Mouse (Mus musculus) MEL (cell line): ENCODE measurements around the gene Dyrk1b. TPM values are rescaled to one million over a fixed set of nuclear protein-coding genes. Genes with fewer than 3 reads are reported as not detected.

Source experiments
- DNase-seq: peaks from one replicate; pipeline ENCODE4 v3.0.0; 2011; ENCODE audit warnings: low read depth, low spot score
- H3K27ac ChIP-seq: 2 replicates; pipeline ENCODE4 v1.5.1; 2012; ENCODE audit warnings: low read depth, mild to moderate bottlenecking, control low read depth, low read length, moderate library complexity; ENCODE audit not compliant: control insufficient read depth
- H3K27me3 ChIP-seq, 2 experiments: fragments of 150-350 bp in 1 of 2; sonication (generic) in 1 of 2; 2 replicates each; pipeline ENCODE4 v1.6.1; 2012; ENCODE audit warnings: low read length in 2 of 2, mild to moderate bottlenecking in 2 of 2, improper control_type of control experiment in 1 of 2, moderate library complexity in 1 of 2; ENCODE audit not compliant: insufficient read depth in 2 of 2, control insufficient read depth in 1 of 2
- H3K36me3 ChIP-seq, 2 experiments: 2 replicates each; pipeline ENCODE4 v1.6.1; 2012 to 2014; ENCODE audit warnings: low read length in 2 of 2, improper control_type of control experiment in 1 of 2, inconsistent platforms in 1 of 2, mild to moderate bottlenecking in 1 of 2; ENCODE audit not compliant: insufficient read depth in 2 of 2, control insufficient read depth in 1 of 2
- H3K4me1 ChIP-seq, 2 experiments: fragments of 150-350 bp in 1 of 2; sonication (generic) in 1 of 2; 2 replicates each; pipeline ENCODE4 v1.6.1; 2012; ENCODE audit warnings: low read length in 2 of 2, improper control_type of control experiment in 1 of 2, mild to moderate bottlenecking in 1 of 2; ENCODE audit not compliant: insufficient read depth in 2 of 2, control insufficient read depth in 1 of 2
- H3K4me3 ChIP-seq, 2 experiments: fragments of 150-350 bp in 1 of 2; sonication (generic) in 1 of 2; 2 replicates each; pipeline ENCODE4 v1.5.1; 2012; ENCODE audit warnings: low read depth in 2 of 2, low read length in 2 of 2, mild to moderate bottlenecking in 2 of 2, moderate library complexity in 2 of 2, control low read depth in 1 of 2, improper control_type of control experiment in 1 of 2; ENCODE audit not compliant: control insufficient read depth in 1 of 2, insufficient read depth in 1 of 2
- H3K79me2 ChIP-seq: 2 replicates; pipeline ENCODE4 v1.6.1; 2012; ENCODE audit warnings: mild to moderate bottlenecking, low read length, moderate library complexity; ENCODE audit not compliant: control insufficient read depth, poor library complexity, insufficient read depth
- H3K9ac ChIP-seq: 2 replicates; pipeline ENCODE4 v1.6.1; 2012; ENCODE audit warnings: low read depth, mild to moderate bottlenecking, control low read depth, low read length, moderate library complexity; ENCODE audit not compliant: control insufficient read depth, poor library complexity, severe bottlenecking
- H3K9me3 ChIP-seq: fragments of 150-350 bp; sonication (generic); replicated peaks from 2 replicates; pipeline ENCODE4 v1.6.1; 2012; ENCODE audit warnings: mild to moderate bottlenecking, low read length, improper control_type of control experiment, moderate library complexity; ENCODE audit not compliant: insufficient read depth
- BHLHE40 ChIP-seq: IDR thresholded peaks from 2 replicates; pipeline ENCODE4 v1.6.1; 2012; ENCODE audit warnings: low read depth, mild to moderate bottlenecking, inconsistent platforms, low read length, improper control_type of control experiment, borderline replicate concordance
- CHD2 ChIP-seq: IDR thresholded peaks from 2 replicates; pipeline ENCODE4 v1.6.1; 2011; ENCODE audit warnings: low read length, improper control_type of control experiment
- CTCF ChIP-seq, 3 experiments: IDR thresholded peaks in 2 of 3; conservative IDR thresholded peaks in 1 of 3; 2 replicates each; pipeline ENCODE4 v1.5.1; 2011 to 2012; ENCODE audit warnings: low read length in 3 of 3, low read depth in 2 of 3, mild to moderate bottlenecking in 2 of 3, improper control_type of control experiment in 1 of 3, inconsistent platforms in 1 of 3, mixed read lengths in 1 of 3, moderate library complexity in 1 of 3; ENCODE audit not compliant: control insufficient read depth in 1 of 3, insufficient read depth in 1 of 3, poor library complexity in 1 of 3, severe bottlenecking in 1 of 3
- E2F4 ChIP-seq: IDR thresholded peaks from 2 replicates; pipeline ENCODE4 v1.6.1; 2011; ENCODE audit warnings: low read depth, low read length, improper control_type of control experiment, borderline replicate concordance
- ELF1 ChIP-seq: IDR thresholded peaks from 2 replicates; pipeline ENCODE4 v1.6.1; 2014; ENCODE audit warnings: low read depth, mild to moderate bottlenecking, inconsistent platforms, low read length, improper control_type of control experiment, moderate library complexity
- EP300 ChIP-seq, 2 experiments: IDR thresholded peaks; 2 replicates each; pipeline ENCODE4 v1.6.1; 2011; ENCODE audit warnings: improper control_type of control experiment in 2 of 2, low read length in 2 of 2, low read depth in 1 of 2, mild to moderate bottlenecking in 1 of 2
- GATA1 ChIP-seq: IDR thresholded peaks from 2 replicates; pipeline ENCODE4 v1.6.1; 2011; ENCODE audit warnings: low read depth, low read length, improper control_type of control experiment
- JUND ChIP-seq: IDR thresholded peaks from 2 replicates; pipeline ENCODE4 v1.6.1; 2011; ENCODE audit warnings: low read depth, mild to moderate bottlenecking, improper control_type of control experiment, low read length
- KAT2A ChIP-seq: conservative IDR thresholded peaks from 2 replicates; pipeline ENCODE4 v1.6.1; 2012; ENCODE audit warnings: low read depth, low read length, improper control_type of control experiment, inconsistent platforms
- MAFK ChIP-seq: IDR thresholded peaks from 2 replicates; pipeline ENCODE4 v1.6.1; 2011; ENCODE audit warnings: low read depth, mild to moderate bottlenecking, low read length, improper control_type of control experiment, borderline replicate concordance
- MAX ChIP-seq: IDR thresholded peaks from 2 replicates; pipeline ENCODE4 v1.6.1; 2011; ENCODE audit warnings: low read length, improper control_type of control experiment
- MEF2A ChIP-seq: IDR thresholded peaks from 2 replicates; pipeline ENCODE4 v1.6.1; 2014; ENCODE audit warnings: low read depth, mild to moderate bottlenecking, inconsistent platforms, low read length, improper control_type of control experiment; ENCODE audit not compliant: poor library complexity, insufficient replicate concordance, severe bottlenecking; ENCODE audit errors: extremely low read depth
- NELFE ChIP-seq: IDR thresholded peaks from 2 replicates; pipeline ENCODE4 v1.6.1; 2011; ENCODE audit warnings: low read depth, low read length, improper control_type of control experiment
- NRF1 ChIP-seq: IDR thresholded peaks from 2 replicates; pipeline ENCODE4 v1.6.1; 2014; ENCODE audit warnings: low read depth, mild to moderate bottlenecking, inconsistent platforms, low read length, improper control_type of control experiment, moderate library complexity; ENCODE audit not compliant: poor library complexity, insufficient read depth, severe bottlenecking
- POLR2AphosphoS5 ChIP-seq: IDR thresholded peaks from 2 replicates; pipeline ENCODE4 v1.6.1; 2012; ENCODE audit warnings: low read depth, borderline replicate concordance, mild to moderate bottlenecking, inconsistent platforms, low read length, moderate library complexity, mixed read lengths
- SIN3A ChIP-seq: IDR thresholded peaks from 2 replicates; pipeline ENCODE4 v1.6.1; 2012; ENCODE audit warnings: low read length, improper control_type of control experiment, inconsistent platforms
- SMC3 ChIP-seq: IDR thresholded peaks from 2 replicates; pipeline ENCODE4 v1.6.1; 2011; ENCODE audit warnings: low read depth, low read length, improper control_type of control experiment
- TAL1 ChIP-seq: IDR thresholded peaks from 2 replicates; pipeline ENCODE4 v1.6.1; 2012; ENCODE audit warnings: mild to moderate bottlenecking, inconsistent platforms, low read length, moderate library complexity, mixed read lengths
- TBP ChIP-seq: IDR thresholded peaks from 2 replicates; pipeline ENCODE4 v1.8.0; 2011; ENCODE audit warnings: low read depth, low read length, improper control_type of control experiment
- TCF12 ChIP-seq: IDR thresholded peaks from 2 replicates; pipeline ENCODE4 v1.6.1; 2014; ENCODE audit warnings: low read depth, mild to moderate bottlenecking, inconsistent platforms, low read length, improper control_type of control experiment, moderate library complexity
- UBTF ChIP-seq: IDR thresholded peaks from 2 replicates; pipeline ENCODE4 v1.6.1; 2012; ENCODE audit warnings: low read depth, mild to moderate bottlenecking, inconsistent platforms, low read length, improper control_type of control experiment, moderate library complexity, borderline replicate concordance; ENCODE audit not compliant: insufficient read depth
- USF1 ChIP-seq: IDR thresholded peaks from 2 replicates; pipeline ENCODE4 v1.6.1; 2014; ENCODE audit warnings: low read depth, mild to moderate bottlenecking, inconsistent platforms, low read length, improper control_type of control experiment, moderate library complexity
- ZKSCAN1 ChIP-seq: IDR thresholded peaks from 2 replicates; pipeline ENCODE4 v1.6.1; 2012; ENCODE audit warnings: low read depth, mild to moderate bottlenecking, inconsistent platforms, low read length, improper control_type of control experiment, moderate library complexity
- ZMIZ1 ChIP-seq: IDR thresholded peaks from 2 replicates; pipeline ENCODE4 v1.6.1; 2012; ENCODE audit warnings: low read depth, mild to moderate bottlenecking, inconsistent platforms, low read length, improper control_type of control experiment, moderate library complexity
- ZNF384 ChIP-seq: IDR thresholded peaks from 2 replicates; pipeline ENCODE4 v1.6.1; 2012; ENCODE audit warnings: low read depth, mild to moderate bottlenecking, inconsistent platforms, low read length, improper control_type of control experiment
- polyA plus RNA-seq, 2 experiments: library from polyadenylated mRNA; stranded (reverse) in 1 of 2; unstranded in 1 of 2; fragments of >175 nt in 1 of 2; fragments of >200 nt in 1 of 2; gene quantifications; 2 replicates each; pipeline versions ENCODE4 v1.2.1 to v1.2.4; 2012; ENCODE audit warnings: low replicate concordance in 2 of 2, low read depth in 1 of 2; ENCODE audit not compliant: insufficient read length in 2 of 2, insufficient read depth in 1 of 2, missing spikeins in 1 of 2
- total RNA-seq: library from RNA; depleted of rRNA; stranded (reverse); fragments of 300-350 nt; gene quantifications from 2 replicates; pipeline ENCODE4 v1.2.3, GENCODE M21; 2012

Dyrk1b gene
- total and polyA plus RNA-seq, 3 experiments, result 0.85 to 0.89 TPM; not detected in 1

GRCm38 (mm10) chr7:28185884-28186283, 6.6 kb downstream of the Dyrk1b start:
- H3K9ac ChIP-seq, result no peak overlapping the region
- no peaks in the 10 kb centered on the region for H3K9me3 ChIP-seq
- DNase-seq, result no peak
- TF ChIP-seq SIN3A (no peak), SMC3 (no peak), TBP (no peak), TAL1 (no peak), NRF1 (no peak), JUND (no peak), ZNF384 (no peak), MAFK (no peak)
- H3K27me3 ChIP-seq, result no peaks in the 10 kb centered on the region
- H3K36me3 ChIP-seq, result peaks cover 0 to 9% of the 10 kb centered on the region in 2 experiments; a peak in 1 of 4 replicates
- no peak overlapping the region for H3K4me3 ChIP-seq
- H3K4me1 ChIP-seq, result no peaks in the 10 kb centered on the region
- H3K27ac ChIP-seq, result no peak overlapping the region
- H3K79me2 ChIP-seq, result no peaks in the 10 kb centered on the region

- no peak overlapping the region for H3K9ac ChIP-seq
- H3K4me3 ChIP-seq, result no peak overlapping the region
- H3K27me3 ChIP-seq, result no peaks in the 10 kb centered on the region
- no peak for DNase-seq
- H3K36me3 ChIP-seq, result peaks cover 0 to 10% of the 10 kb centered on the region in 2 experiments; a peak in 1 of 4 replicates
- H3K79me2 ChIP-seq, result no peaks in the 10 kb centered on the region
- H3K4me1 ChIP-seq, result no peaks in the 10 kb centered on the region
- TF ChIP-seq ELF1, result no peak
- no peak for TF ChIP-seq USF1
- TF ChIP-seq KAT2A, result no peak
- TF ChIP-seq ZMIZ1, result no peak
- TF ChIP-seq ZKSCAN1, result no peak
- TF ChIP-seq UBTF, result no peak
- no peak for TF ChIP-seq CHD2
- no peak for TF ChIP-seq SIN3A
- no peak for TF ChIP-seq EP300 (IDR thresholded peaks at IDR 0.05; ENCODE audit: low read depth in 1 of 2, low read length in 2 of 2)
- no peak for TF ChIP-seq E2F4
- no peak for TF ChIP-seq TCF12
- no peak for TF ChIP-seq GATA1
- no peak for TF ChIP-seq MEF2A
- no peak for TF ChIP-seq NELFE
- TF ChIP-seq BHLHE40, result no peak
- no peak for TF ChIP-seq TBP
- no peak for TF ChIP-seq POLR2AphosphoS5
- TF ChIP-seq CTCF (IDR thresholded peaks at IDR 0.05 in 2 of 3, conservative IDR thresholded peaks at IDR 0.05 in 1 of 3; ENCODE audit: control insufficient read depth in 1 of 3, insufficient read depth in 1 of 3, low read depth in 2 of 3, low read length in 3 of 3, poor library complexity in 1 of 3, severe bottlenecking in 1 of 3), result no peak
- no peak for TF ChIP-seq MAX
- no peak overlapping the region for H3K27ac ChIP-seq
- H3K9me3 ChIP-seq, result no peaks in the 10 kb centered on the region
These were observed 7.4 kb downstream of the Dyrk1b start for GRCm38 (mm10) chr7:28186631-28187030.
